Mouse (Mus musculus) brown adipose tissue, adult 24 weeks (tissue): ENCODE results near the gene Slc16a11. TPM values are rescaled to one million over a fixed set of nuclear protein-coding genes. Genes with fewer than 3 reads are reported as not detected.

Source experiments
- H3K27ac ChIP-seq: fragments of 200-500 bp; replicated peaks from 2 replicates; pipeline ENCODE4 v1.5.1; 2012; ENCODE audit warnings: low read depth, mild to moderate bottlenecking, low read length
- H3K4me1 ChIP-seq: fragments of 200-500 bp; 2 replicates; pipeline ENCODE4 v1.6.1; 2012; ENCODE audit warnings: low read length, mixed read lengths; ENCODE audit not compliant: control insufficient read depth, insufficient read depth, insufficient read length
- H3K4me3 ChIP-seq: fragments of 200-500 bp; 2 replicates; pipeline ENCODE4 v1.5.1; 2012; ENCODE audit warnings: low read depth, mild to moderate bottlenecking, low read length, moderate library complexity; ENCODE audit not compliant: insufficient read depth
- polyA plus RNA-seq: library from polyadenylated mRNA; stranded (reverse); fragments of >200 nt; gene quantifications from 2 replicates; pipeline ENCODE4 v1.2.4, GENCODE M21; 2012; ENCODE audit not compliant: missing spikeins, insufficient read depth, insufficient read length

The Slc16a11 gene
- polyA plus RNA-seq, 1 experiment = not detected

DNA sequence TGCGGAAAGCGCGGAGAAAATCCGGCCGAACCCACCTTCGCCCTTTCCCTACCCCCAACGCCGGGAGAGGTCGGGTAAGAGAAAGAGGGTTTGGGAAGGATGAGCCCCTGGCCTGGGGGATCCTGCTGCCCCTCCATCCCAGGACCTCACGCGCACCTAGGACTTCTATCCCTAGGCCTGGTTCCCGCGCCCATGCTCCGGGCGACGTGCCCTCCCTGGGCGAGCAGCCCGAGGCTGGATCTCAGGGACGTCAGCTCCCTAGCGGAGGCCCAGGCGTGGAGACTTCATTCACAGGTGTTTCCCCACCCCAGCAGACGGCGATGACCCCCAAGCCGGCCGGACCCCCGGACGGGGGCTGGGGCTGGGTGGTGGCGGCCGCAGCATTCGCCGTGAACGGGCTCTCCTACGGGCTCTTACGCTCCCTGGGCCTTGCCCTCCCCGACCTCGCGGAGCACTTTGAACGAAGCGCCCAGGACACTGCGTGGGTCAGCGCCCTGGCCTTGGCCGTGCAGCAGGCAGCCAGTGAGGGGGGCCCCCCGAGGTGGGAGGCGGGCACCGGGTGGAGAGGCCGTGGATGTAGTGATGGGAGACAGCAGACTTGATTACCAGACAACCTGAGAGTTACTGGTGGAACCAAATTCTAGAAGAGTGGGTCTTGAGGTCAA is 1.8 kb downstream of the Slc16a11 start:
- Histone ChIP-seq H3K27ac (no peak overlapping the region), H3K4me1 (peaks cover 5% of the 10 kb centered on the region), H3K4me3 (peak overlapping the region; percentile 48)

- Histone ChIP-seq H3K4me3 (peak overlapping the region; percentile 48; the same call in 1 of the 2 replicates), H3K27ac (no peak overlapping the region), H3K4me1 (peaks cover 6% of the 10 kb centered on the region; the same call in 1 of the 2 replicates)
Observed at GRCm38 (mm10) chr11:70214856-70215209, 2.3 kb downstream of the Slc16a11 start.

DNA sequence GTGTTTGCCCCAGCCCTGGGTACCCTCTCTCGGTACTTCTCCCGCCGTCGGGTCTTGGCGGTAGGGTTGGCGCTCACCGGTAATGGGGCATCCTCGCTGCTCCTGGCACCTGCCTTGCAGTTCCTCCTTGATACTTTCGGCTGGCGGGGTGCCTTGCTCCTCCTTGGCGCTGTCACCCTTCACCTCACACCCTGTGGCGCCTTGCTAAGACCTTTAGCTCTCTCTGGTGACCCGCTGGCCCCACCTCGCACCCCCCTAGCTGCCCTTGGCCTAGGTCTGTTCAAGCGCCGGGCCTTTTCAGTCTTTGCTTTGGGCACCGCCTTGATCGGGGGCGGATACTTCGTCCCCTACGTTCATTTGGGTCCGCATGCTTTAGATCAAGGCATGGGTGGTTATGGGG is 2.7 kb downstream of the Slc16a11 start:
- 0 out of 2 replicates have a peak overlapping the region, but pooled peaks have one; percentile 48 for H3K4me3 ChIP-seq

DNA sequence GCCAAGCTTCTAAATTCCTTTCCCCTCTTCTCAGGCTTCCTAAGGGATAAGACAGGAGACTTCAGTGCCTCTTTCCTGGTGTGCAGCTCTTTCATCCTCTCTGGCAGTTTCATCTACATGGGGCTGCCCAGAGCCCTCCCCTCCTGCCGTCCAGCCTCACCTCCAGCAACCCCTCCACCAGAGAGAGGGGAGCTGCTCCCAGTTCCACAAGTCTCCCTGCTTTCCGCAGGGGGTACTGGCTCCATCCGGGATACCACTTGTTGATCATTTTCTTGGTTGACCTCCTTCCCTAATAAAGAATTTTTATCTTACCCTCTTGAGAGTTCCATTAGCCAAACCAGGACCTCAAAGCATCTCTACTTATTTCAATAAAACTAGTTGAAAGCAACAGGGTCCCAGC is 3.6 kb downstream of the Slc16a11 start:
- no peak overlapping the region for H3K27ac ChIP-seq
- H3K4me3 ChIP-seq = no peak overlapping the region
- H3K4me1 ChIP-seq = peaks cover 6% of the 10 kb centered on the region; the same call in 1 of the 2 replicates

More for the DNA sequence above, 2.7 kb downstream of the Slc16a11 start:
- Histone ChIP-seq H3K4me1 (peaks cover 6% of the 10 kb centered on the region; the same call in 1 of the 2 replicates), H3K27ac (no peak overlapping the region)

DNA sequence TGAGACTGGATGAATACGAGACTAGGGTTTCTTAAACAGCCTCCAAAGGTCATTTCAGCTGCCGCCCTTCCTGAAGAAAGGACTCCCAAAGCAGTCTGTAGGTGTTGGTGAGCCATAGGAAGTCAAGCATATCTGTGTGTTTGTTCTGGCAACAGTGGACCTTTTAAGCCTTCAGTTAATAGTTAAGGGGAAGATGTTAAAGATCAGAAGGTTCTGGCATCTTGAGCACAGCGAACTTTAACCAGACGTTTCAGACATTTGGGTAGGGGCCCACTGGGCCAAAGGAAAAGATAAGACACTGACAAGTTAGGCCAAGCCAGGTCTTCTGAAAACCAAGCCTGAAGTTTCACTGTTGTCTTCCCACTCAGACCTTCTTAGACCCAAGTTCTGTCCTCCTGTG is 5.5 kb downstream of the Slc16a11 start:
- Histone ChIP-seq H3K4me1 (peaks cover 6% of the 10 kb centered on the region; the same call in 1 of the 2 replicates), H3K27ac (no peak overlapping the region), H3K4me3 (no peak overlapping the region)

- no peak overlapping the region for H3K27ac ChIP-seq
- peaks cover 9% of the 10 kb centered on the region for H3K4me1 ChIP-seq
- H3K4me3 ChIP-seq = peak overlapping the region; percentile 10; the same call in 1 of the 2 replicates
Observed at GRCm38 (mm10) chr11:70218741-70219470, 6.4 kb downstream of the Slc16a11 start.

- H3K4me3 ChIP-seq = peak overlapping the region; percentile 68
- H3K4me1 ChIP-seq = peaks cover 9% of the 10 kb centered on the region
- peak overlapping the region; percentile 75 for H3K27ac ChIP-seq
Observed at GRCm38 (mm10) chr11:70219873-70220272, 7.3 kb downstream of the Slc16a11 start.

- H3K27ac ChIP-seq = peak overlapping the region; percentile 75
- peaks cover 9% of the 10 kb centered on the region for H3K4me1 ChIP-seq
- H3K4me3 ChIP-seq = peak overlapping the region; percentile 68
Observed at GRCm38 (mm10) chr11:70220323-70220722, 7.8 kb downstream of the Slc16a11 start.

DNA sequence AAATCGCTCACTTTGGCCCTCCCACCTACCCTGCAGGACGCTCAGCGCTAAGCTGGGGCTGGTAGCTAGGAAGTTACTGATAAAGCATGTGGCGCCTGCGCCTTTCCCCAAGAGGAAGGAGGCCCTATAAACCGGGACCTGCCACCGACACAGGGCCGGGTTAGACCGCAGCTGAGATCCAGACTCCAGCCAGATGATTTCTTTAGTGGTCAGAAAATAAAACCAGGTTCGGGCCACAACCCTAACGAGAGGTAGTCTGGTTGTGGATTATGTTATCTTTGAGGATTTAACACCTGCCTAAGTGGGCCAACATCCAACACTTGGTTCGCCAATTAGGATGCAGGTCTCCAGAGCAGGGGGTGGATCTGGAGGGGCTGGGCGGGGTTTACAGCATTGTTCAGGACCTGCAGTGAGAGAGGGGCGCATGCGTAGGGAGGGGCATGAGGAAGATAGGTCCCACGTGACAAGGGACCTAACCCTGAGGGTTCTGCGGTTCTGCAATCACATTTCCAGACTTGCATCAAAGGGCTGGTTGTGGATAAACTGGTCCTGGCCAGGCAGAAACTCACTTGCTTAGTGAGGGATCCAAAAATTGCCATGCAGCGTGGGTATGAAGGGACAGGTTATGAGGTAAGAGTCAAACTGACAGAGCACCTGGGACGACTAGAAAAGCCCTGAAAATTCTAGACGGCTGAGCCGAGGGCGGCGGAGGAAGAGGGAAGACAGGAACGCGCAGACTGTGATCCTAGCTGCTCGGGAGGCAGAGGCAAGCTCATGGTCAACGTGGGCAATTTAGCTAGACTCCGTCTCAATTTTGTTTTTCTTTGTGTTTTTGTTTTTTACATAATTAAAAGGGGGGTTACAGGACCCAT is 8.4 kb downstream of the Slc16a11 start, which contains the start of gene Slc16a13:
Gene Slc16a13, minus strand, starts transcription at position 334 of the 872 bp plus-strand sequence.
- peaks cover 9% of the 10 kb centered on the region for H3K4me1 ChIP-seq
- H3K4me3 ChIP-seq = peak within 1 kb of the TSS; percentile 76
- H3K27ac ChIP-seq = peak within 1 kb of the TSS; percentile 98

DNA sequence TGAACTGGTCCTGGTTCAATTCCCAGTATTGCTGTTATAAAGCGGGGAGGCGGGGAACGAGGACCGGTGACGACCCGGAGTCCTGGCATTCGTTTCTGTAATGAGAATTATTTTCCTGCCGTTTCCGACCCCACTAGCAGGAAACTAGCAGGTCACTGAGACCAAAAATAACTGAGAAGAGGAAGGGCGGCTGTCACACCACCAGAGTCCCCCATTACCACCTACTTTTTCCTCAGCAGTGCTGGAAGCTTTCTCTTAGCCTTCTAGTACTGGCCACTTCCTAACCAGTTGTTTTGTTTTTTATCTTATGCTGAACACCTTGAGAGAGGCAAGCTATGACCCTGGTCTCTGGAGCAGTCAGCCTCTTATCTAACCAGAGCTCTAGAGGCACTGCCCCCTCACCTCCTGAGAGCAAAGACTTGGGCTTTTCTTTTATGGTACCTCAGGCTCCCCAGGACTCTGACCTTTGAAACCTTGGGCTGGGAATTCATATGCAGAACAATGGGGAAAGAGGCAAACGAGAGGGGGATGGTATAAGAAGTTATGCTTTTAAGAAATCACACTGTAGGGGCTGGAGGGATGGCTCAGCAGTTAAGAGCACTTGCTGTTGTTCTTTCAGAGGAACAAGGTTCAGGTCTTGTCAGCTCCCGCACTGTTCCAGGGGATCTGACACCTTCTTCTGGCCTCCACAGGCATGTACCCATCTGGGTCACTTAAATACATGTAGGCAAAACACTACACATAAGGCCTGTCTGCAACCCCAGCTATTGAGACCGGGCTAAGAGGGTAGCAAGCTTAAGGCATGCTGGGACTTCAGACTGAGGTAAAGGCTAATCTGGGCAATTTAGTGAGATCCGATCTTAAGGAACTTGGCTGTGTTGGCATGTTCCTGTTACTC is 9.3 kb downstream of the Slc16a11 start:
- peak overlapping the region; percentile 76 for H3K4me3 ChIP-seq
- H3K27ac ChIP-seq = peak overlapping the region; percentile 98
- peaks cover 9% of the 10 kb centered on the region for H3K4me1 ChIP-seq

DNA sequence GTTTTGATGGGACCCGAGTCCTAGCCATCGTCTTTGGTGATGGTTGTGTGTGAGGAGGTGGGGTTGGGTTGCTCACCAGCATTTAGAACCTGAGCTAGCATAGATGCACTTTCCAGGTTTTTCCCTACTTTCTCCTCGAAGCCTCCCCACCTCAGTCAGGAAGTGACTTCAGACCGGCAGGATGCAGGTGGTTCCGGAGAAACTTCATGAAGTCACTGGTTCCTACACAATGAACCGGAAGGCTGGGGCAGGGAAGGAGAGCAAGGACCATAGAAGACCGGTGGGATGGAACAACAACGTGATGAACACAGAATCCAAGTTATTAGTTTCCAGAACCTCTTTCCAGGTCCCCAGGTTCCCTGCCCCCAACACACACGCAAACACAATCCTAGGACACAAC is 11.2 kb downstream of the Slc16a11 start:
- peak overlapping the region; percentile 64 for H3K4me3 ChIP-seq
- peak overlapping the region; percentile 99 for H3K27ac ChIP-seq
- H3K4me1 ChIP-seq = peaks cover 6% of the 10 kb centered on the region

GRCm38 (mm10) chr11:70225798-70226601 is 13.4 kb downstream of the Slc16a11 start:
- peak overlapping the region; percentile 64 for H3K4me3 ChIP-seq
- H3K27ac ChIP-seq = peak overlapping the region; percentile 95
- peaks cover 3% of the 10 kb centered on the region; the same call in 1 of the 2 replicates for H3K4me1 ChIP-seq

GRCm38 (mm10) chr11:70226602-70226890 is 14.0 kb downstream of the Slc16a11 start:
- H3K27ac ChIP-seq = peak overlapping the region; percentile 95
- H3K4me3 ChIP-seq = peak overlapping the region; percentile 64
- peaks cover 3% of the 10 kb centered on the region; the same call in 1 of the 2 replicates for H3K4me1 ChIP-seq
